Comparison of ENCODE assay signal across 15 mouse cellular contexts in the genomic region with DNA sequence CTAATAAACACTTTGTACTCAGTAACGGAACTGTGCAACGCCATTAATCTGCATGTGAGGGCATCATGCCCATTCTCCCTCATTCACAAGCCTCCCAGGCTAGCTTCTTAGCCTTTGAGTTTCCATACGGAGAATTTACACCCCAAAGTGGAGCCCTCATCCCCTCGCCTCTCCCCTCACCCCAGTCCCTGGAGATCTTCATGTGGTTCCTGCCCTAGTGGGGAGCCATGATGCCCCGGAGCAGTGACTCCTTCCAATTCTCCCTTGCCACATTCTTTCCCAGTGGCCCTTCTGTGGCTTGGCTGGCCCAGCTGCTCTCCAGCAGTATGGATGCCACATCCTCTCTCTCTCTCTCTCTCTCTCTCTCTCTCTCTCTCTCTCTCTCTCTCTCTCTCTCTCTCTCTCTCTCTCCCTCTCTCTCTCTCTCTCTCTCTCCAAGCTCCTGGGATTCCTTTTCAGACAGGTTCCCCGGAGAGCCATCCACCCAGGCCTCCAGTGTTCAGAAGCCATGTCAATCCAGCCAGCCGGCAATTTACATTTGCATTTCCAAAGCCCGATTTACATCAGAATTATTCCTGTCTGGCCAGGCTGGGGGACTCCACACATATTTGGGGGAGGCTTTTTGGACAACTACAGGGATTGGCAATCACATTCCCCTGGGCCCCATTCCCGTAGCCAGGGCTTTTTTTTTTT.
DNase-seq lines count a peak whose midpoint lies in the region; ATAC-seq lines count a peak whose summit lies in the region.
"Had no signal": no experiment of that assay in that cellular context is flagged by ENCODE, and none has a peak within 500 bp of the region (broad histone marks: within the 10 kb centered on the region; RNA-seq: fewer than 3 reads in every experiment).

No protein-coding gene starts in this region.

- intact Hi-C loops in left cerebral cortex, postnatal 10 days (cut with DNase I), result no loop called here

- H3K4me2 ChIP-seq in liver, embryonic 11.5 days, result no peak overlapping the region
- no peak overlapping the region for H3K4me2 ChIP-seq in forebrain, embryonic 15.5 days (replicated peaks)
- H3K4me2 ChIP-seq in neural tube, embryonic 15.5 days, result no peak overlapping the region
- H3K4me2 ChIP-seq: embryonic facial prominence, embryonic 12.5 days; liver, embryonic 13.5 days had no signal

- no peaks in the 10 kb centered on the region for H3K36me3 ChIP-seq in liver, embryonic 11.5 days (ENCODE audit: control insufficient read depth, insufficient read depth, low read length)
- H3K36me3 ChIP-seq in forebrain, embryonic 15.5 days, result no peaks in the 10 kb centered on the region
- no peaks in the 10 kb centered on the region for H3K36me3 ChIP-seq in midbrain, embryonic 10.5 days
- no peaks in the 10 kb centered on the region for H3K36me3 ChIP-seq in neural tube, embryonic 15.5 days
- H3K36me3 ChIP-seq: embryonic facial prominence, embryonic 12.5 days; liver, embryonic 13.5 days had no signal

- DNase-seq in liver, embryonic 11.5 days (ENCODE audit: low spot score), result peak; percentile 14
- no peak for DNase-seq in liver
- DNase-seq in midbrain, embryonic 10.5 days (ENCODE audit: low spot score), result peak; percentile 26
- DNase-seq in left cerebral cortex, postnatal 10 days (ENCODE audit: extremely low spot score in 1 of 2, low spot score in 2 of 2), result no peak
- DNase-seq in frontal cortex, adult 2 months (ENCODE audit: extremely low spot score in 1 of 2, low spot score in 1 of 2), result no peak
- DNase-seq in urinary bladder, postnatal 14 days (ENCODE audit: low spot score), result no peak
- DNase-seq: cerebellum, postnatal 14 days; kidney, adult 18-20 months; liver, embryonic 13.5 days; right cerebral cortex, adult 18-20 months; thymus, adult 2 months had no signal

- H3K4me3 ChIP-seq in liver, embryonic 11.5 days (ENCODE audit: low read depth, low read length), result no peak overlapping the region
- H3K4me3 ChIP-seq in forebrain, embryonic 15.5 days, result no peak overlapping the region
- H3K4me3 ChIP-seq in midbrain, embryonic 10.5 days, result no peak overlapping the region
- no peak overlapping the region for H3K4me3 ChIP-seq in neural tube, embryonic 15.5 days (replicated peaks)
- H3K4me3 ChIP-seq: embryonic facial prominence, embryonic 12.5 days; liver, embryonic 13.5 days; myocyte had no signal

- WGBS in liver, embryonic 11.5 days, result 65% methylated on average over 9 of the region's 9 CpGs
- 33% methylated on average over 9 of the region's 9 CpGs for WGBS in forebrain, embryonic 15.5 days
- 53% methylated on average over 9 of the region's 9 CpGs for WGBS in midbrain, embryonic 10.5 days
- WGBS in neural tube, embryonic 15.5 days, result 42% methylated on average over 9 of the region's 9 CpGs

- no peak overlapping the region for H3K9ac ChIP-seq in liver, embryonic 11.5 days (ENCODE audit: low read depth, low read length)
- H3K9ac ChIP-seq in forebrain, embryonic 15.5 days (replicated peaks), result no peak overlapping the region
- no peak overlapping the region for H3K9ac ChIP-seq in neural tube, embryonic 15.5 days (replicated peaks)
- H3K9ac ChIP-seq: embryonic facial prominence, embryonic 12.5 days; liver, embryonic 13.5 days had no signal

- no peaks in the 10 kb centered on the region for H3K9me3 ChIP-seq in liver, embryonic 11.5 days (ENCODE audit: control insufficient read depth, low read length)
- no peaks in the 10 kb centered on the region for H3K9me3 ChIP-seq in forebrain, embryonic 15.5 days
- no peaks in the 10 kb centered on the region for H3K9me3 ChIP-seq in midbrain, embryonic 10.5 days (replicated peaks)
- no peaks in the 10 kb centered on the region for H3K9me3 ChIP-seq in neural tube, embryonic 15.5 days (replicated peaks)
- H3K9me3 ChIP-seq: embryonic facial prominence, embryonic 12.5 days; liver, embryonic 13.5 days had no signal

- ATAC-seq in liver, embryonic 11.5 days (replicated peaks; ENCODE audit: low FRiP score), result no peak
- ATAC-seq in forebrain, embryonic 15.5 days (replicated peaks), result peak; percentile 73
- ATAC-seq in neural tube, embryonic 15.5 days (ENCODE audit: low FRiP score), result peak; percentile 24; the same call in 1 of the 2 replicates

- no peak overlapping the region for H3K27ac ChIP-seq in liver, embryonic 11.5 days (ENCODE audit: low read depth, low read length)
- peak overlapping the region; percentile 77 for H3K27ac ChIP-seq in forebrain, embryonic 15.5 days (replicated peaks)
- peak overlapping the region; percentile 80 for H3K27ac ChIP-seq in midbrain, embryonic 10.5 days (replicated peaks)
- no peak overlapping the region for H3K27ac ChIP-seq in neural tube, embryonic 15.5 days (replicated peaks)
- H3K27ac ChIP-seq: embryonic facial prominence, embryonic 12.5 days; liver, embryonic 13.5 days had no signal

- H3K27me3 ChIP-seq in liver, embryonic 11.5 days (replicated peaks; ENCODE audit: control insufficient read depth, insufficient read depth, low read length), result peaks cover 22% of the 10 kb centered on the region
- H3K27me3 ChIP-seq in forebrain, embryonic 15.5 days, result no peaks in the 10 kb centered on the region
- H3K27me3 ChIP-seq in midbrain, embryonic 10.5 days (ENCODE audit: low read depth, poor library complexity, severe bottlenecking), result peaks cover 98% of the 10 kb centered on the region
- peaks cover 20% of the 10 kb centered on the region for H3K27me3 ChIP-seq in neural tube, embryonic 15.5 days (replicated peaks)

- no peaks in the 10 kb centered on the region for H3K4me1 ChIP-seq in liver, embryonic 11.5 days (replicated peaks; ENCODE audit: control insufficient read depth, insufficient read depth, low read length)
- H3K4me1 ChIP-seq in forebrain, embryonic 15.5 days, result no peaks in the 10 kb centered on the region
- H3K4me1 ChIP-seq in midbrain, embryonic 10.5 days, result peaks cover 30% of the 10 kb centered on the region
- H3K4me1 ChIP-seq in neural tube, embryonic 15.5 days, result 0 out of 2 replicates have a peak, but pooled peaks cover 2% of the 10 kb centered on the region
- H3K4me1 ChIP-seq: liver, embryonic 13.5 days had no signal

Comparison
In these comparisons a context has a peak if more than half of its experiments do, and no peak if none do; other contexts are left out.
1. DNase-seq: peak in liver, embryonic 11.5 days (single experiment) and midbrain, embryonic 10.5 days (single experiment); none in liver (single experiment), left cerebral cortex, postnatal 10 days (0 of 2), frontal cortex, adult 2 months (0 of 2) and urinary bladder, postnatal 14 days (single experiment).
2. H3K27ac ChIP-seq: peak in forebrain, embryonic 15.5 days (single experiment) and midbrain, embryonic 10.5 days (single experiment); none in liver, embryonic 11.5 days (single experiment) and neural tube, embryonic 15.5 days (single experiment).